Mouse (Mus musculus) neural tube, embryonic 12.5 days (tissue): ENCODE measurements around the gene Gabrd. TPM values are rescaled to one million over a fixed set of nuclear protein-coding genes. Genes with fewer than 3 reads are reported as not detected.

Source experiments
- ATAC-seq: fragments of 200-750 bp; cut with Nextera tagmentation; 2 replicates; pipeline ENCODE4 v1.8.0; 2017; ENCODE audit warnings: low read depth, mild to moderate bottlenecking, moderate TSS enrichment, moderate library complexity; ENCODE audit not compliant: low FRiP score
- H3K27ac ChIP-seq: fragments of 300-500 bp; sonication (generic); 2 replicates; pipeline ENCODE4 v1.5.1; 2016
- H3K27me3 ChIP-seq: fragments of 300-500 bp; sonication (generic); replicated peaks from 2 replicates; pipeline ENCODE4 v1.6.1; 2016; ENCODE audit warnings: mild to moderate bottlenecking
- H3K36me3 ChIP-seq: fragments of 300-500 bp; sonication (generic); 2 replicates; pipeline ENCODE4 v1.6.1; 2016; ENCODE audit warnings: mild to moderate bottlenecking
- H3K4me1 ChIP-seq: fragments of 300-500 bp; sonication (generic); 2 replicates; pipeline ENCODE4 v1.6.1; 2016
- H3K4me2 ChIP-seq: fragments of 300-500 bp; sonication (generic); replicated peaks from 2 replicates; pipeline ENCODE4 v1.6.1; 2016; ENCODE audit warnings: mild to moderate bottlenecking
- H3K4me3 ChIP-seq: fragments of 300-500 bp; sonication (generic); 2 replicates; pipeline ENCODE4 v1.5.1; 2016
- H3K9ac ChIP-seq: fragments of 300-500 bp; sonication (generic); 2 replicates; pipeline ENCODE4 v1.6.1; 2016; ENCODE audit warnings: mild to moderate bottlenecking
- H3K9me3 ChIP-seq: fragments of 300-500 bp; sonication (generic); 2 replicates; pipeline ENCODE4 v1.6.1; 2016; ENCODE audit warnings: mild to moderate bottlenecking
- WGBS: fragments of 180-500 bp; shearing (Covaris S2); methylation state at CpG from one replicate; pipeline ENCODE4 v1.1.7; 2016; 5-methylcytosine and 5-hydroxymethylcytosine counted together
- polyA plus RNA-seq: library from polyadenylated mRNA; unstranded; fragments of >200 nt; fragmentation: Nextera tagmentation; extraction: Ambion mirVana; gene quantifications from 2 replicates; pipeline ENCODE4 v1.2.1, GENCODE M21; 2016

Gabrd gene
- polyA plus RNA-seq, 1 experiment from 2014 or later = 0.34 TPM

DNA sequence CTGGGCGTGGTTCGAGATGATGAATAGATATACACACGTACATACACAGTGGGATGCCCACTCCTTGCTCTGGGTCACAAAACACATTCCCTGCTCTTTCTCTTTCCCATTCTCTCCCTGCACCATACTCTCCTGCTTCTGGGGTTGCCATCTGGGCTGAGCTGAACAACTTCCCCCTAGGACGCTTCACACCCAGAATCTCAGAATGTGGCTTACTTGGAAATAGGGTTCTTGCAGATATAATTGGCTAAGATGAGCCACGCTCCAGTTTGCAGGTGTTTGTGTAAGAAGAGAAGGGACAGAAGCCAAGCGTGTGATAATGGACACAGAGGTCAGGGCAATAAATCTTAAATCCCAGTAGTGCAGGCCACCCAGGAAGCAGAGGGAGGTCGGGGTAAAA is 15.9 kb downstream of the Gabrd start:
- no peak overlapping the region for H3K4me3 ChIP-seq
- H3K9me3 ChIP-seq = no peaks in the 10 kb centered on the region
- H3K27me3 ChIP-seq = no peaks in the 10 kb centered on the region
- H3K9ac ChIP-seq = no peak overlapping the region
- WGBS = 23% methylated on average over 7 of the region's 7 CpGs
- no peak overlapping the region for H3K4me2 ChIP-seq
- H3K4me1 ChIP-seq = peaks cover 11% of the 10 kb centered on the region
- ATAC-seq = no peak
- H3K36me3 ChIP-seq = no peaks in the 10 kb centered on the region
- no peak overlapping the region for H3K27ac ChIP-seq

DNA sequence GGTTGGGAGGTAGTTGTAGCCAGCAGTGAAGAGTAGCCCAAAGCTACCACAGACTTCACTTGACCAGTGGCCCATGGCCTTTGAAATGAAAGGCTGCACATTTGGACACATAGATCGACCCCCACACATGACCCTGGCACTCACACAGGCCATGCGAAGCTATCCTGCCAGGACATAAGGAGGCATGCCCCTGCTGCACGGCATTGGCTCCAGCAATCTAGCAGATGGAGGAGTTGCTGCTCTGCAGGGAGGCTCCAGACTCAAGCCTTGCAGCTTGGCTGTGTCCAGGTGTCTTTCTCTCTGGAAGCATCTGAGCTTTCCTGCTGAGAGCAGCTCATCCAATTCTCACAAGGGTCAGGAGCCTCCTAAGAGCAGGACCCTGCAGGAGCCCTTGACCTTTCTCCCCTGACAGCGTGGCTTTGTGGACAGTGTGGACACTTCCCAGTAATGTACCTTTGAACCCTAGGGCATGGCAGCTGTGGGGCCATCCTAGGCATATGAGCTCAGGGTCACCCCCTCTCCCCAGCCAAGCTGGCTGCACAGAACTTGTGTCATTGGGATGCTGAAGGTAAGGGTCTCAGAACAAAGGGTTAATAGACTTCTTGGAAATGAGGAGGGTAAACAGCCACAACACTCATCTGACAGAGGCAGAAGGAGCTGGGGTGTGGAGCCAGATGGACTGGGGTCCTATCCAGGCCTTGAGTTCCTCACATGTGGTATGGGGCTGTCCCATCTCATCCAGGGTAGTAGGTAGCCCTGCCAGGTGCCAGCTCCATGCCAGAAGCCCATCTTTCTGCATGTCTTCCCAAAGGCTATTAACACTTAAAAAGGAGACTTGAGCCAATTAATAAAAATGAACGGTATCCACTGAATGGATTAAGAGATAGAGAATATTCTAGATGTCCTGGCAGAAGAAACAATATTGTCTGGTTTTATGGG is 25.8 kb downstream of the Gabrd start:
- Histone ChIP-seq H3K4me3 (no peak overlapping the region), H3K4me1 (no peaks in the 10 kb centered on the region), H3K9ac (no peak overlapping the region), H3K9me3 (no peaks in the 10 kb centered on the region), H3K27ac (no peak overlapping the region), H3K36me3 (no peaks in the 10 kb centered on the region), H3K27me3 (no peaks in the 10 kb centered on the region), H3K4me2 (no peak overlapping the region)
- 74% methylated on average over 5 of the region's 5 CpGs for WGBS
- no peak for ATAC-seq

- no peak overlapping the region for H3K27ac ChIP-seq
- no peak overlapping the region for H3K4me3 ChIP-seq
- 83% methylated on average over 15 of the region's 15 CpGs for whole genome bisulfite sequencing
- H3K27me3 ChIP-seq = 0 out of 2 replicates have a peak, but pooled peaks cover 3% of the 10 kb centered on the region
- no peaks in the 10 kb centered on the region for H3K36me3 ChIP-seq
- ATAC-seq = no peak
- no peak overlapping the region for H3K9ac ChIP-seq
- no peak overlapping the region for H3K4me2 ChIP-seq
- no peaks in the 10 kb centered on the region for H3K4me1 ChIP-seq
- no peaks in the 10 kb centered on the region for H3K9me3 ChIP-seq
Measured at GRCm38 (mm10) chr4:155370737-155371715, 26.9 kb downstream of the Gabrd start.

DNA sequence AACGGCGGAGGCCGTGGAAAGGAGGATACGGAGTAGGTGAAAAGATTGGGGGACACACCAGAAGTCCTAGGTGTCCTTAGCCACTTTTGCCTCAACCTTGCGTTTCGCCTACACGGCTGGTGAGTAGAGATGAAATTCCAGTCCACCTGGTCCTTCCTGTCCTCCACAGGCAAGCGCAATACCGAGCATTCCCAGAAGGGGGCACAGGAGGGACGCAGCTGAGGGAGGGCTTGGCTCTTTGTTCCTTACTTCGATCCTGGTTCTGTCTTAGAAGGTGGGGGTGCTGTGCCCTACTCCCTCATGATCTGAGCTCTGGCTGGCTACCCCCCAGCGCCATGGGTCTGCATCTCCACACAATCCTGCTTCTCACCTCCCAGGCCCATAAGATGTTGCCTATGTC is 29.2 kb downstream of the Gabrd start:
- Histone ChIP-seq H3K4me2 (no peak overlapping the region; the same call in 1 of the 2 replicates), H3K36me3 (no peaks in the 10 kb centered on the region), H3K27me3 (0 out of 2 replicates have a peak, but pooled peaks cover 3% of the 10 kb centered on the region), H3K4me3 (no peak overlapping the region), H3K4me1 (no peaks in the 10 kb centered on the region), H3K27ac (no peak overlapping the region), H3K9me3 (no peaks in the 10 kb centered on the region), H3K9ac (no peak overlapping the region)
- WGBS = 28% methylated on average over 12 of the region's 12 CpGs
- no peak for ATAC-seq

- no peak for ATAC-seq
- no peak overlapping the region for H3K4me2 ChIP-seq
- WGBS = 88% methylated on average over 9 of the region's 9 CpGs
- no peaks in the 10 kb centered on the region for H3K4me1 ChIP-seq
- no peaks in the 10 kb centered on the region for H3K36me3 ChIP-seq
- H3K9ac ChIP-seq = no peak overlapping the region
- H3K27ac ChIP-seq = no peak overlapping the region
- no peaks in the 10 kb centered on the region for H3K9me3 ChIP-seq
- peaks cover 8% of the 10 kb centered on the region for H3K27me3 ChIP-seq
- no peak overlapping the region for H3K4me3 ChIP-seq
Measured at GRCm38 (mm10) chr4:155367739-155368138, 30.2 kb downstream of the Gabrd start.

DNA sequence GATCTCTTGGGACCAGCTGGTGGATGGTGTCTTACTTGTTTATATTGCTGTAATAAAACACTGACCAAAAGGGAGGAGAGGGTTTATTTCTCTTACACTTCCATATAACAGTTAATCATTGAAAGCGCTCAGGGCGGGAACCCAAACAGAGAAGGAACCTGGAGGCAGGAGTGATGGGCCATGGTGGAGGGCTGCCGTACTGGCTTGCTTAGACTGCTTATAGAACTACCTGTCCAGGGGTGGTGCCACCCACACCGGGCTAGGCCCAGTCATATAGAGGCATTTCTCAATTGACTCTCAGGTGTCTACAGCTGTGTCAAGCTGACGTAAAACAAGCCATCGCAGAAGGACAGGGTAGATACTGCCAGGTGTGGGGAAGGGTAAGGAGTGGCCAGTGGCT is 31.1 kb downstream of the Gabrd start:
- H3K9ac ChIP-seq = no peak overlapping the region
- no peaks in the 10 kb centered on the region for H3K9me3 ChIP-seq
- H3K27ac ChIP-seq = no peak overlapping the region
- no peak overlapping the region for H3K4me3 ChIP-seq
- no peak for ATAC-seq
- H3K27me3 ChIP-seq = peaks cover 18% of the 10 kb centered on the region
- no peak overlapping the region for H3K4me2 ChIP-seq
- H3K36me3 ChIP-seq = no peaks in the 10 kb centered on the region
- H3K4me1 ChIP-seq = 0 out of 2 replicates have a peak, but pooled peaks cover 2% of the 10 kb centered on the region
- WGBS = 66% methylated on average over 6 of the region's 6 CpGs

DNA sequence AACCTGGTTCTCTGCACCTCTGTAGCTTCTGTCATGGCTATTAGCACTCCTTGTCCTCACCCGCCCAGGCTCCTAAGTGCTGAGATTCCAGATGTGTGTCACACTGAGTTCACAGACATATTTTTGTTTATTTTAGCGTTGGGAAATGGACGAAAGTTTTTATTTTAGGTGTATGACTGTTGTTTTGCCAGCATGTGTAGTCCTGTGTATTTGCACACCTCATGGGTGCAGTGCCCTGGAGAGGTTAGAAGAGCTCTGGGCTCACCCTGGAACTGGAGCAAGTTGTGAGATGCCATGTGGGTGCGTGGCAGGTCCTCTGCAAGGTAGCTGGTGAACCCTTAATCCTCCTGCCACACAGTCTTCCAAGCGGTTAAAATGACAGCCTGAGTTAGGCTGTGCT is 35.5 kb downstream of the Gabrd start:
- no peak overlapping the region for H3K9ac ChIP-seq
- 48% methylated on average over 5 of the region's 5 CpGs for WGBS
- no peak overlapping the region for H3K4me2 ChIP-seq
- H3K27ac ChIP-seq = no peak overlapping the region
- H3K36me3 ChIP-seq = no peaks in the 10 kb centered on the region
- no peak for ATAC-seq
- H3K4me1 ChIP-seq = peaks cover 11% of the 10 kb centered on the region
- H3K27me3 ChIP-seq = peaks cover 52% of the 10 kb centered on the region
- H3K9me3 ChIP-seq = no peaks in the 10 kb centered on the region
- no peak overlapping the region for H3K4me3 ChIP-seq

DNA sequence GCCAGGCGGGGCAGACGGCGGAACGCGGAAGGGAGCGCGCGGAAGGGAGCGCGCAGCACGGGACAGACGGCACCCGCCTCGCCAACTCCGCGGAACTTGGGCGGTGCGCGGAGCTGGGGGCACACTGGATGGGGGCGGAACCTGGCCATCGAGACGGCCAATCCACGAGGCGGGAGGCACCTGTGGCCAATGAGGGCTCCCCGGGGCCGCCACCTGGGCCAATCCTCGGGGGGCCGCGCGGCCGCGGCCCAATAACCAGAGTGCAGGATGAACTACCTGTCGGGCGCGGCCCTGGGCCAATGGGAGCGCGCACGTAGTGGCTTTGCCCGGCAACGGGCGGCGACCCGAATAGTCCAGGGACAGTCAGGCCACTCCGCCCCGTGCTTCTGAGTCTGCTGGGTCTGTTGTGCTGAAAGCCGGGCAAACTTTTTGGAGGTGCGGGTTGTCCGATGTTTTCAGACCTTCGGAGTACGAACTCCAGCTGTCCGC is 36.6 kb downstream of the Gabrd start, which contains the start of gene Prkcz:
Prkcz (minus strand) TSS at position 59 of the 489 bp plus-strand sequence.
- H3K9ac ChIP-seq = no peak within 1 kb of the TSS
- peak within 1 kb of the TSS; percentile 33 for H3K4me3 ChIP-seq
- peak; percentile 33; the same call in 1 of the 2 replicates for ATAC-seq
- under 1% methylated on average over 51 of the region's 51 CpGs for WGBS
- H3K36me3 ChIP-seq = no peaks in the 10 kb centered on the region
- H3K9me3 ChIP-seq = no peaks in the 10 kb centered on the region
- peaks cover 11% of the 10 kb centered on the region for H3K4me1 ChIP-seq
- H3K4me2 ChIP-seq = peak within 1 kb of the TSS; percentile 60
- H3K27ac ChIP-seq = no peak within 1 kb of the TSS
- H3K27me3 ChIP-seq = peaks cover 49% of the 10 kb centered on the region

- no peaks in the 10 kb centered on the region for H3K36me3 ChIP-seq
- H3K4me2 ChIP-seq = peak overlapping the region; percentile 60
- no peak overlapping the region for H3K9ac ChIP-seq
- no peak for ATAC-seq
- H3K4me1 ChIP-seq = peaks cover 11% of the 10 kb centered on the region
- H3K27ac ChIP-seq = no peak overlapping the region
- WGBS = under 1% methylated on average over 42 of the region's 42 CpGs
- H3K4me3 ChIP-seq = peak overlapping the region; percentile 33
- H3K9me3 ChIP-seq = no peaks in the 10 kb centered on the region
- peaks cover 49% of the 10 kb centered on the region for H3K27me3 ChIP-seq
Measured at GRCm38 (mm10) chr4:155360856-155361255, 37.1 kb downstream of the Gabrd start.

DNA sequence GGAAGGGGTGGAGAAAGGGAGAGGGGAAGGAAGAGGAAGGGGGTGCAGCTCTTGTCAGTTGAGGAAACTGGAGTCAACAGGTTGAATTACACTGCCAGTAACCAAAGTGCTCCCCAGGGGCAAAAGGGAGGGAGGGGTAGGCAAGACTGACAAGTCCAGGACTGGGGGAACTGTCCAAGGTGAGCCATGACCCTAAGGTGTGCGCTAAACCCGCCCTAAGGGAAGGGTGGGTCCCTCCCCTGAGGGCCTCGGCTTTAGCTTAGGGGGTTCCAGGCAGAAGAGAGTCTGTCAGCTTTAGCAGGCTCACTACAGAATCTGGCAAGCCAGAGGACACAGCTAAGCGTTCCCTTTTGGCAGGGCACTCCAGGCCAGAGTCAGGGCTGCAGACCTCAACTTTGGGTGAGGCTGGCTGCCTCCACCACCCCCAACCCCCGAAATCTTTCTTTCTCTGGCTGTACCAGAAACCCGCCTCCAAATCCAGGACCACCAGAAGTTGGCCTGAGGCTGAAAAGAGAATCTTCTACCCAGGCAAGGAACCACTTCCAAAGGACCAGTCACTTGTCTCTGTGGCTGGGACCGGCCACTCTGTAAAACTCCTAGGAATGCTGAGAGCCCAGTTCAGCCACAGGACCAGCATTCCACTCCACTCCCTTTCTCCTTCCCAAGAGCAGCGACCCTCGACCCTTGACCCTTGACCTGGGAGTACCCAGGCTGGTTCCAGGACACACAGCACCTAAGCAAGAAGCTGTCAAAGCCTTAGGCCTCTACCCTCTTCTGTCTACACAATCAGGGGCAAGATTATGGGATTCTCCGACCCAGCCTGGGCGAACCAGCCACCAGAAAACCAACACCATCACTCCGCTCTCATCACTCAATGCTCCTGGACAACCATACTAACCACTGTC is 38.1 kb downstream of the Gabrd start:
- peaks cover 49% of the 10 kb centered on the region for H3K27me3 ChIP-seq
- H3K4me2 ChIP-seq = no peak overlapping the region
- peaks cover 11% of the 10 kb centered on the region for H3K4me1 ChIP-seq
- WGBS = 46% methylated on average over 12 of the region's 12 CpGs
- H3K36me3 ChIP-seq = no peaks in the 10 kb centered on the region
- no peaks in the 10 kb centered on the region for H3K9me3 ChIP-seq
- no peak for ATAC-seq
- H3K9ac ChIP-seq = no peak overlapping the region
- H3K4me3 ChIP-seq = no peak overlapping the region
- H3K27ac ChIP-seq = no peak overlapping the region

DNA sequence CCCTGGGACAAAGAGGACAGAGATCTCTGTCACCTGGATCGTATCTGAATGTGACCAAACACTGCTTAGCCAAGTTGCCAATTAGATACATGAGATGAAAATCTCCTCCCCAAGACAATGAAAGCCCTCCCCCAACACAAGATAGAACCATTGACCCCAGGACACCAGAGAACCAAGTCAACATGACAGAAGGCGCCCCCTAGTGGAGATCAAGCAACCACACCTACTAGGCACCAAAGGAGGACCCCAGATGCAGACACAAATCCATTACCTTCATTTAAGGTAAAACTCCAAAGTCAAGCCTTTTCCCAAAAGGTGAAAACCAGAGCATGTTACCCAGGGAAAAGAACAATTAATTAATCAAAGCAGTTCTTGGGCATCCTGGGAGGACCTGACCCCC is 40.3 kb downstream of the Gabrd start:
- H3K9me3 ChIP-seq = no peaks in the 10 kb centered on the region
- no peak overlapping the region for H3K4me2 ChIP-seq
- no peak overlapping the region for H3K4me3 ChIP-seq
- ATAC-seq = no peak
- no peak overlapping the region for H3K9ac ChIP-seq
- WGBS = 47% methylated on average over 2 of the region's 2 CpGs
- H3K4me1 ChIP-seq = peaks cover 11% of the 10 kb centered on the region
- H3K27me3 ChIP-seq = peaks cover 43% of the 10 kb centered on the region
- H3K36me3 ChIP-seq = no peaks in the 10 kb centered on the region
- no peak overlapping the region for H3K27ac ChIP-seq
